Mouse (Mus musculus): Measurements from ENCODE around the gene Sipa1l1. TPM values are rescaled to one million over a fixed set of nuclear protein-coding genes. Genes with fewer than 3 reads are reported as not detected.

The Sipa1l1 gene
- polyA plus RNA-seq, 1 experiment = 152 TPM

DNA sequence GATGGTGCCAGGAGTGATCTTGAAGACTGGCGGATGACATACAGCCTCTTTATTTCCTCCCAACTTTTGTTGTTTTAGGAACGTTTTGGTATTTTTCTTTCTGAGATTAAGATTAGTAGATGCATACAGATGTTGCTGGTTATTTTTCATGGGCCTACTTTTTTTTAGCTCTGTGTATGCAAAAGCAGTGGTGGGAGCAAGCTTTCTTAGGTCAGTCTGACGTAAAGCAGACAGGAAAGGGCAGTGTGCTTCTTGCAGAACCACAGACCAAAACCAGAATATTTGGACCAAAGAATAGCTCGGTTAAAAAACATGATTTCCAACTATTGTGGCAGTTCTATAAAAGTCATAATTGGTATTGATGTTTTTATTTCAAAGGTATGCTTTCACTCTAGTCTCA is 226.1 kb downstream of the Sipa1l1 start:
- H3K4me1 ChIP-seq (ENCODE audit: control insufficient read depth, insufficient read depth, low read length) = peaks cover 13% of the 10 kb centered on the region; the same call in 1 of the 2 replicates
- no peak overlapping the region for H3K27ac ChIP-seq (ENCODE audit: insufficient read depth, low read length)
- no peak overlapping the region for H3K4me3 ChIP-seq (ENCODE audit: insufficient read depth, low read length)
- TF ChIP-seq CTCF (IDR thresholded peaks at IDR 0.05; ENCODE audit: extremely low read depth, insufficient read depth, low read length) (no peak), POLR2A (IDR thresholded peaks at IDR 0.05; ENCODE audit: extremely low read depth, insufficient read depth, low read length) (no peak)

DNA sequence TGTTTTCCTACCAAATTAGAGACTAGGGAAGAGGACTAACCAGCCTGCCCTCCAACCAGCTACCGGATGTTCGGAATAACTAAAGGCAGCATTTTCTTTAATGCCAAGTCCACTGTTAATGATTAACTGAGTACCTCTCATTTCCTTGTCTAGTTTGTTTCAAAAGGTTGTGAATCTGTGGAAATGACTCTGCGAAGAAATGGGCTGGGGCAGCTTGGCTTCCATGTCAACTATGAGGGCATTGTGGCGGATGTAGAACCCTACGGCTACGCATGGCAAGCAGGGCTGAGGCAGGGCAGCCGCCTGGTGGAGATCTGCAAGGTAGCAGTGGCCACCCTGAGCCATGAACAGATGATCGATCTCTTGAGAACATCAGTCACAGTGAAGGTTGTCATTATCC is 228.1 kb downstream of the Sipa1l1 start:
- TF ChIP-seq CTCF (IDR thresholded peaks at IDR 0.05; ENCODE audit: extremely low read depth, insufficient read depth, low read length) (no peak), POLR2A (IDR thresholded peaks at IDR 0.05; ENCODE audit: extremely low read depth, insufficient read depth, low read length) (no peak)
- H3K4me1 ChIP-seq (ENCODE audit: control insufficient read depth, insufficient read depth, low read length) = peaks cover 13% of the 10 kb centered on the region; the same call in 1 of the 2 replicates
- H3K4me3 ChIP-seq (ENCODE audit: insufficient read depth, low read length) = no peak overlapping the region
- no peak overlapping the region for H3K27ac ChIP-seq (ENCODE audit: insufficient read depth, low read length)

DNA sequence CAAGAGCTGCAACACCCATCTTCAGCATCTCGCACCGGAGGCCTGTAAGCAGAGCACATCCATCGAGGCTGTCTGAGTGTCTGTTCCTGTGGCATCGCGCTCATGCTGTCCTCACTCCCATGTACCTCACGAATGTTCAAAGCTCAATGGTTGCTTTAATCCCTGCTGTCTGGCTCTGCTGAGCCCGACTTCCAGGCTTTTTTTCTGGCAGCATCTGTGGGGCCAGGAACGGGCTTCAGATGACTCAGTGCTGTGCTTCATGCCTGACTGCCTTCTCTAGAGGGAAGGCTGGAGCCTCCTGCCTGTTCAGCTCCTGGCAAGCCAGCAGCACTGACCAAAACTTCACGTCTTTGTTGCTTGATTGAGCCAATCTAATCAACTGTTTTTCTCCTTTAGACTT is 228.6 kb downstream of the Sipa1l1 start:
- no peak overlapping the region for H3K27ac ChIP-seq (ENCODE audit: insufficient read depth, low read length)
- no peak overlapping the region for H3K4me3 ChIP-seq (ENCODE audit: insufficient read depth, low read length)
- TF ChIP-seq POLR2A (IDR thresholded peaks at IDR 0.05; ENCODE audit: extremely low read depth, insufficient read depth, low read length) = no peak
- no peak for TF ChIP-seq CTCF (IDR thresholded peaks at IDR 0.05; ENCODE audit: extremely low read depth, insufficient read depth, low read length)
- peaks cover 13% of the 10 kb centered on the region; the same call in 1 of the 2 replicates for H3K4me1 ChIP-seq (ENCODE audit: control insufficient read depth, insufficient read depth, low read length)

DNA sequence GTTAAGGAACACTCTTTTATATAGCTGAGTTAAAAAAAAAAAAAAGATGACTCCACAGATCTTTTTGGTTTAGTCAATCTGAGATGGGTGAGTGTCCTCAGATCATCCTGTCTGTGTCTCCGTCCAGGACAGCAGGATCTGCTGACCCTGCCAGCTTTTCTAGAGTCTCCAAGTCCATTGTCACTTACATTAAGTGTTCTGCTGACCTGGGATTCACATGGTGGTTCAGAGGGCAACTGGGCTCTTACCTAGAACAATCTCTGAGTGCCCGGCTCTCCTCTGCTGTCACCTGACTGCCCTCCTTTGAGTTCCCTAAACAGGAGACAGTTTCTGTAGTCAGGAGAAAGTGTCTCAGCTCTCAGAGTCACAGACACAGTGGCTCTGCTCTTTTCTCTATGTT is 229.8 kb downstream of the Sipa1l1 start:
- peaks cover 11% of the 10 kb centered on the region; the same call in 1 of the 2 replicates for H3K4me1 ChIP-seq (ENCODE audit: control insufficient read depth, insufficient read depth, low read length)
- no peak overlapping the region for H3K27ac ChIP-seq (ENCODE audit: insufficient read depth, low read length)
- TF ChIP-seq CTCF (IDR thresholded peaks at IDR 0.05; ENCODE audit: extremely low read depth, insufficient read depth, low read length) = no peak
- no peak for TF ChIP-seq POLR2A (IDR thresholded peaks at IDR 0.05; ENCODE audit: extremely low read depth, insufficient read depth, low read length)
- no peak overlapping the region for H3K4me3 ChIP-seq (ENCODE audit: insufficient read depth, low read length)

DNA sequence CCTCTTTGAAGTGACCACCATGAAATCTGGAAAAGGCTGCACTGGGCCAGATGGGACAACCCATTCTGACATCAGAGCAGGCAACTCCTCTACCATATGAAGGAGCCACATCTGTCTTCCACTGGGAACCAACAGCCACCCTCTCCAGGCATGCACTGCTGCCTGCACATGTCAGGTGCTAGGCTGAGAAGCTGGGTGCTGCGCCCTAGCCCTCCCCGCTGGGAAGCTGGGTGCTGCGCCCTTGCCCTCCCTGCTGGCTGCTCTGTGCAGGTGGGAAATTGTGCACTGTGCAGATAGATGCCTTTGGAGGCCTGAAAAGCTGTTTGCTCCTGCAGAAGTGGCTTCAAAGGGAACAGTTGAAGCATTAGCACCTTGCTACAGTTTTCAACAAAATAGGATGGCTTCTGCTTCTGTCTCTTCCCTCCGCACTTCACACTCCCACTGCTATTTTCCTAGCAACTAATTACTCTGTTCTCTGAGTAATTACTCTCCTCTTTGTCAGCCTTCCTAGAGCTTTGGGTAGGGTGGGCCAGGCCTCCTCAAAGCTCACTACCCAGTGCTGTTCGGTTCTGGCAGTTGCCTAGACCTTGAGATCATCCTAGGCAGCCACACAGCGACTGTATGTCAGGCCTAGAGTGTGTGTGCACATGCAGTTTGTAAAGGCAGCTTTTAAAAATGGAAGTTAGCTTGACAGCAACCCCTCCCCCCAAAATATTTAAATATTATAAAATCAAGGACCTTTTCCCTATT is 231.0 kb downstream of the Sipa1l1 start:
- Histone ChIP-seq H3K27ac (ENCODE audit: insufficient read depth, low read length) (peak overlapping the region; percentile 63; the same call in 1 of the 2 replicates), H3K4me1 (ENCODE audit: control insufficient read depth, insufficient read depth, low read length) (peaks cover 7% of the 10 kb centered on the region; the same call in 1 of the 2 replicates), H3K4me3 (ENCODE audit: insufficient read depth, low read length) (no peak overlapping the region)
- no peak for TF ChIP-seq CTCF (IDR thresholded peaks at IDR 0.05; ENCODE audit: extremely low read depth, insufficient read depth, low read length)
- no peak for TF ChIP-seq POLR2A (IDR thresholded peaks at IDR 0.05; ENCODE audit: extremely low read depth, insufficient read depth, low read length)

DNA sequence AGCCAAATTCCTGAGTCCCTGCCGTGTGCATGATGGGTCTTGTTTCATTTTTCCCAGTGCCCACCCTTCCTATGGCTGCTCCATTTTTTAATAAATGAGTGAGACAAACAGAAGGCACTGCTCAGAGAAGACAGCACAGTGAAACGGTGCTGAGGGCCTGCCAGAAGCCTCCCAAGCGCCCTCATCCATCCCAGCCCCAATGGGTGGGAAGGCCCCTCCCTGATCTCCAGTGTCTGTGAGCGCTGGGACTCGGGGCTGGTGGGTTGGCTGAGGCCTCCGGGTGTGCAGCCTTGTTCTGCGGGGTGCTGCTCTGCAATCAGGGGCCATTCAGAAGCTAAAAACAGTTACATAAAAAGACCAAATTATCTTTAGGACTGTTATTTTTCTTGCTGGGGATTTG is 231.7 kb downstream of the Sipa1l1 start:
- no peak overlapping the region for H3K27ac ChIP-seq (ENCODE audit: insufficient read depth, low read length)
- H3K4me3 ChIP-seq (ENCODE audit: insufficient read depth, low read length) = no peak overlapping the region
- TF ChIP-seq POLR2A (IDR thresholded peaks at IDR 0.05; ENCODE audit: extremely low read depth, insufficient read depth, low read length) (no peak), CTCF (IDR thresholded peaks at IDR 0.05; ENCODE audit: extremely low read depth, insufficient read depth, low read length) (no peak)
- H3K4me1 ChIP-seq (ENCODE audit: control insufficient read depth, insufficient read depth, low read length) = peaks cover 7% of the 10 kb centered on the region; the same call in 1 of the 2 replicates

DNA sequence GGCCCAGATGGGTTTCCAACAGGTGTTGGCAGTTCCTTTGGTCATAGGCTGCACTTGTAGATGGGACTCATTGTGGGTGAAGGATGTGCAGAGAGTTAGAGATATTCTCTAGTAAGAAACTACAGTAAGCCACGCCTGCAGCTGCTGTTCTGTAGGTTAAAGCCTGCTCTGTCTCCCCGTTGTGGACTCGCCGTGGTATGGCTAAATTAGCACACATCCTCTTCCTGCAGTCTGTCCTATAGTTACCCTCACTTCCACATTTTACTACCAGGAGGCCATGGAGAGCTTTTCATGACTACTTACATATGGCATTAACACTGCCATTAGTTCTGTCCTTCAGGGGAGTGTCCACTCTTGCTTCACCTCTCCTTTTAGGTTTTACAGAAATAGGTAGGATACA is 232.3 kb downstream of the Sipa1l1 start:
- Histone ChIP-seq H3K27ac (ENCODE audit: insufficient read depth, low read length) (no peak overlapping the region), H3K4me3 (ENCODE audit: insufficient read depth, low read length) (no peak overlapping the region), H3K4me1 (ENCODE audit: control insufficient read depth, insufficient read depth, low read length) (peaks cover 9% of the 10 kb centered on the region)
- no peak for TF ChIP-seq POLR2A (IDR thresholded peaks at IDR 0.05; ENCODE audit: extremely low read depth, insufficient read depth, low read length)
- no peak for TF ChIP-seq CTCF (IDR thresholded peaks at IDR 0.05; ENCODE audit: extremely low read depth, insufficient read depth, low read length)

DNA sequence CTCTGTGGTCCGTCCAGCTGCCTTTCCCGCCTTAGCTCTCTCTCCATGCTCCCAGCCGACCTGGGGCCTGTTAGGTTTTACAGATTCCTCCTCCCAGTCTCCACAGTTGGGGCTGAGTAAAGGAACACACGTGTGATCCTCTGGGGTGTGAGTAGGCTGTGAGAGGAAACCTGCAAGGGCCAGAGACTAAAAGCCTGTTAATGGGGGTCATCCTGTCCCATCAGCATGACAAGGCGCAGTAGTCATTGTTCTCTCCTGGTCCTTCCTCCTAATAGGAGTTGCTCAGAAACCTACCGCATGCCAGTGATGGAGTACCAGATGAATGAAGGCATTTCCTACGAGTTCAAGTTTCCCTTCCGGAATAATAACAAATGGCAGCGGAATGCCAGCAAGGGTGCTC is 233.5 kb downstream of the Sipa1l1 start:
- Histone ChIP-seq H3K4me1 (ENCODE audit: control insufficient read depth, insufficient read depth, low read length) (peaks cover 11% of the 10 kb centered on the region), H3K4me3 (ENCODE audit: insufficient read depth, low read length) (no peak overlapping the region), H3K27ac (ENCODE audit: insufficient read depth, low read length) (no peak overlapping the region)
- no peak for TF ChIP-seq POLR2A (IDR thresholded peaks at IDR 0.05; ENCODE audit: extremely low read depth, insufficient read depth, low read length)
- TF ChIP-seq CTCF (IDR thresholded peaks at IDR 0.05; ENCODE audit: extremely low read depth, insufficient read depth, low read length) = no peak

DNA sequence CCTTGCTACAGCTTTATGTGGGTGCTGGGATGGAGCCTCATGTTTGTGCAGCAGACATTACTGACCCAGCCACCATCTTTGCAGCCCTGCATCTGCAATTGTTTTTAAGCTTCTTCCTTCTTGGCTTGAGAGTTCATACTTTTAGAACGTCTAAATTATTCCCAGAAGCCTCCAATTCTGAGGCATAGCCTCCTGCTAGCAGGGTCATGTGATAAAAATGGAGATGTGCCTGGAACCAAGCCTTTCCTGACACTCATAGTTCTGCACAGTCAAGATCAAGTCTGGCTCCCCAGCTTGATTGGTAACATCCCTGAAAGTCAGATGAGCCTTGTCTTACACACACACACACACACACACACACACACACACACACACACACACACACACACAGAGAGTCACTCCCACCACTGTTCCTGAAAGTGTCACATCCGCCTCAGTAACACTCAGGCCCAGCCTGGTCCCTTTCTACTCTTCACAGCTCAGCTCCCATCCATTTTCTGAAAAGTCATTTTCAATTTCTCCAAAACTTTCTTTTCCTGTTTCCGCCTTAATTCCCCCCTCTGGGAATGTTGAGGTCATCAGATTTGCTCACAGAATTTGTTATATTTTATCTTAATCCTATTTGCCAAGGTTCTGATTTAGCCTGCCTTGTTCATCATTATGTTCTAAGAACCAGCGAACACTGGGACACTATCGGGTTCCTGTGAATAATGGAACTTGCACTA is 238.6 kb downstream of the Sipa1l1 start:
- Histone ChIP-seq H3K27ac (ENCODE audit: insufficient read depth, low read length) (0 out of 2 replicates have a peak overlapping the region, but pooled peaks have one; percentile 18), H3K4me3 (ENCODE audit: insufficient read depth, low read length) (no peak overlapping the region), H3K4me1 (ENCODE audit: control insufficient read depth, insufficient read depth, low read length) (peaks cover 15% of the 10 kb centered on the region)
- no peak for TF ChIP-seq CTCF (IDR thresholded peaks at IDR 0.05; ENCODE audit: extremely low read depth, insufficient read depth, low read length)
- no peak for TF ChIP-seq POLR2A (IDR thresholded peaks at IDR 0.05; ENCODE audit: extremely low read depth, insufficient read depth, low read length)

Data from cortical plate, adult 2 months (tissue).